Mouse (Mus musculus) ovary, adult 2 months (tissue): Measurements from ENCODE around the gene Gm21477. TPM values are rescaled to one million over a fixed set of nuclear protein-coding genes. Genes with fewer than 3 reads are reported as not detected.

ENCODE experiments used
- polyA plus RNA-seq: library from polyadenylated mRNA; depleted of rRNA; stranded (reverse); fragments of >200 nt; gene quantifications from 2 replicates; pipeline ENCODE4 v1.2.3, GENCODE M21; 2012; rRNA removed

Gm21477 gene
- not detected in 2 replicates for polyA plus RNA-seq

DNA sequence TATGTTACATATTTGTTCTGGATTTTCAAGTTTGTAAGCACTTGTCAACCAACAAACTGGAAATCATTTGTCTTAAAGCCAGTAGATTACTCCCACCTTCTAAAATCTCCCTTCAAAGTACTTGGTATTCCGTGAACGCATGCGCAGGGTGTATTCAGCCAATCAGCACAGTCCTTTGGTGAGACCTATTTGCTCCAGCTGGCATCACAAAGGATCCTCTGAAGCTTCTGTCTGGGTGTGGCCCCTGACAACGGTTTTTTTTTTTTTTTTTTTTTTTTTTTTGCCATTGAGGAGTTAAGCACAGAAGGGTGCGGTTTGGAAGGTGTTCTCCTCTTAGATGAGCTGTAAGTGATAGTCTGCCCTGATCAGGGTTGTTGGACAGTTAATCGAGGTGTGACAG lies at the start of gene Gm21477:
Gene Gm21477, plus strand, starts transcription at position 301 of the 400 bp plus-strand sequence.

